Mouse (Mus musculus) hindbrain, embryonic 11.5 days (tissue): ENCODE results near the gene Caskin1. TPM values are rescaled to one million over a fixed set of nuclear protein-coding genes. Genes with fewer than 3 reads are reported as not detected.

Experiments
- ATAC-seq: fragments of 200-750 bp; cut with Nextera tagmentation; 2 replicates; pipeline ENCODE4 v1.8.0; 2017; ENCODE audit warnings: mild to moderate bottlenecking, moderate TSS enrichment, moderate library complexity; ENCODE audit not compliant: low FRiP score
- DNase-seq: peaks from one replicate; pipeline ENCODE4 v3.0.0-alpha.2; 2015; ENCODE audit warnings: low spot score
- H3K27ac ChIP-seq: fragments of 300-500 bp; sonication (generic); 2 replicates; pipeline ENCODE4 v1.5.1; 2014; ENCODE audit warnings: mild to moderate bottlenecking, low read depth, low read length
- H3K27me3 ChIP-seq: fragments of 300-500 bp; sonication (generic); 2 replicates; pipeline ENCODE4 v1.6.1; 2014; ENCODE audit warnings: mild to moderate bottlenecking, low read length, moderate library complexity, mixed read lengths; ENCODE audit not compliant: control insufficient read depth, insufficient read depth
- H3K36me3 ChIP-seq: fragments of 300-500 bp; sonication (generic); 2 replicates; pipeline ENCODE4 v1.6.1; 2014; ENCODE audit warnings: mild to moderate bottlenecking, low read length, moderate library complexity, mixed read lengths; ENCODE audit not compliant: control insufficient read depth, insufficient read depth
- H3K4me1 ChIP-seq: fragments of 300-500 bp; sonication (generic); replicated peaks from 2 replicates; pipeline ENCODE4 v1.6.1; 2014; ENCODE audit warnings: low read length, mixed read lengths; ENCODE audit not compliant: control insufficient read depth, insufficient read depth
- H3K4me2 ChIP-seq: fragments of 300-500 bp; sonication (generic); replicated peaks from 2 replicates; pipeline ENCODE4 v1.6.1; 2014; ENCODE audit warnings: mild to moderate bottlenecking, low read depth, low read length
- H3K4me3 ChIP-seq: fragments of 300-500 bp; sonication (generic); 2 replicates; pipeline ENCODE4 v1.5.1; 2014; ENCODE audit warnings: low read depth, low read length
- H3K9ac ChIP-seq: fragments of 300-500 bp; sonication (generic); 2 replicates; pipeline ENCODE4 v1.6.1; 2014; ENCODE audit warnings: low read depth, low read length
- H3K9me3 ChIP-seq: fragments of 300-500 bp; sonication (generic); 2 replicates; pipeline ENCODE4 v1.6.1; 2016; ENCODE audit warnings: low read length; ENCODE audit not compliant: control insufficient read depth
- WGBS: fragments of 180-500 bp; shearing (Covaris S2); extraction: QIAGEN DNeasy Blood & Tissue Kit; methylation state at CpG from one replicate; pipeline ENCODE4 v1.1.7; 2014; 5-methylcytosine and 5-hydroxymethylcytosine counted together
- polyA plus RNA-seq: library from polyadenylated mRNA; unstranded; fragments of >200 nt; fragmentation: Nextera tagmentation; extraction: Ambion mirVana; gene quantifications from 2 replicates; pipeline ENCODE4 v1.2.1, GENCODE M21; 2014

Caskin1 gene
- polyA plus RNA-seq, 1 experiment from 2014 or later: 9.2 TPM

- 91% methylated on average over 10 of the region's 10 CpGs for WGBS
- peaks cover 6% of the 10 kb centered on the region; the same call in 1 of the 2 replicates for H3K36me3 ChIP-seq
- no peak overlapping the region for H3K9ac ChIP-seq
Observed at GRCm38 (mm10) chr17:24476022-24476776, 12.2 kb upstream of the Caskin1 start.

GRCm38 (mm10) chr17:24477053-24477984, 11.1 kb upstream of the Caskin1 start:
- Histone ChIP-seq H3K4me2 (peak overlapping the region; percentile 40; the same call in 1 of the 2 replicates), H3K27ac (no peak overlapping the region), H3K36me3 (peaks cover 6% of the 10 kb centered on the region; the same call in 1 of the 2 replicates), H3K9me3 (no peaks in the 10 kb centered on the region), H3K4me3 (no peak overlapping the region), H3K9ac (peak overlapping the region; percentile 81; the same call in 1 of the 2 replicates), H3K4me1 (peaks cover 5% of the 10 kb centered on the region), H3K27me3 (no peaks in the 10 kb centered on the region)
- 93% methylated on average over 20 of the region's 20 CpGs for WGBS
- no peak for DNase-seq
- no peak for ATAC-seq

More at GRCm38 (mm10) chr17:24476022-24476776, 12.2 kb upstream of the Caskin1 start:
- H3K9me3 ChIP-seq: no peaks in the 10 kb centered on the region
- ATAC-seq: no peak
- H3K27me3 ChIP-seq: no peaks in the 10 kb centered on the region
- no peak overlapping the region for H3K4me3 ChIP-seq
- H3K27ac ChIP-seq: no peak overlapping the region
- no peak overlapping the region for H3K4me2 ChIP-seq
- peaks cover 12% of the 10 kb centered on the region for H3K4me1 ChIP-seq
- DNase-seq: no peak

- Histone ChIP-seq H3K27ac (no peak overlapping the region), H3K9me3 (no peaks in the 10 kb centered on the region), H3K36me3 (peaks cover 6% of the 10 kb centered on the region; the same call in 1 of the 2 replicates), H3K4me3 (peak overlapping the region; percentile 80), H3K4me1 (0 out of 2 replicates have a peak, but pooled peaks cover 4% of the 10 kb centered on the region), H3K9ac (peak overlapping the region; percentile 81), H3K27me3 (no peaks in the 10 kb centered on the region), H3K4me2 (peak overlapping the region; percentile 40)
- no peak for DNase-seq
- ATAC-seq: peak; percentile 41
- 56% methylated on average over 11 of the region's 11 CpGs for WGBS
Observed at GRCm38 (mm10) chr17:24477985-24478600, 10.3 kb upstream of the Caskin1 start.

GRCm38 (mm10) chr17:24478663-24479380, 9.6 kb upstream of the Caskin1 start, which contains the start of gene Mlst8:
Gene Mlst8, minus strand, starts transcription at chr17:24479078.
- H3K27ac ChIP-seq: peak within 1 kb of the TSS; percentile 95
- peaks cover 6% of the 10 kb centered on the region; the same call in 1 of the 2 replicates for H3K36me3 ChIP-seq
- WGBS: under 1% methylated on average over 48 of the region's 48 CpGs

GRCm38 (mm10) chr17:24479431-24479830, 9.0 kb upstream of the Caskin1 start:
- no peak for ATAC-seq
- H3K4me2 ChIP-seq: peak overlapping the region; percentile 40

More at GRCm38 (mm10) chr17:24478663-24479380, 9.6 kb upstream of the Caskin1 start, which contains the start of gene Mlst8:
- Histone ChIP-seq H3K4me2 (peak within 1 kb of the TSS; percentile 40), H3K9me3 (no peaks in the 10 kb centered on the region), H3K4me1 (0 out of 2 replicates have a peak, but pooled peaks cover 4% of the 10 kb centered on the region), H3K9ac (peak within 1 kb of the TSS; percentile 81), H3K4me3 (peak within 1 kb of the TSS; percentile 80), H3K27me3 (no peaks in the 10 kb centered on the region)
- DNase-seq (peak; percentile 98), ATAC-seq (peak; percentile 93)

GRCm38 (mm10) chr17:24480201-24480826, 8.1 kb upstream of the Caskin1 start:
- 44% methylated on average over 3 of the region's 3 CpGs for WGBS
- ATAC-seq: no peak
- no peak overlapping the region for H3K27ac ChIP-seq

More at GRCm38 (mm10) chr17:24479431-24479830, 9.0 kb upstream of the Caskin1 start:
- no peaks in the 10 kb centered on the region for H3K9me3 ChIP-seq
- H3K27me3 ChIP-seq: no peaks in the 10 kb centered on the region
- H3K9ac ChIP-seq: no peak overlapping the region
- no peak overlapping the region for H3K4me3 ChIP-seq
- DNase-seq: no peak
- peaks cover 6% of the 10 kb centered on the region; the same call in 1 of the 2 replicates for H3K36me3 ChIP-seq
- WGBS: 25% methylated on average over 1 of the region's 1 CpGs
- H3K27ac ChIP-seq: no peak overlapping the region
- 0 out of 2 replicates have a peak, but pooled peaks cover 2% of the 10 kb centered on the region for H3K4me1 ChIP-seq

GRCm38 (mm10) chr17:24481027-24481815, 7.2 kb upstream of the Caskin1 start:
- no peak overlapping the region for H3K9ac ChIP-seq
- no peak overlapping the region for H3K4me2 ChIP-seq
- peaks cover 4% of the 10 kb centered on the region; the same call in 1 of the 2 replicates for H3K36me3 ChIP-seq
- no peak for ATAC-seq
- H3K27me3 ChIP-seq: no peaks in the 10 kb centered on the region
- no peak overlapping the region for H3K27ac ChIP-seq
- H3K4me3 ChIP-seq: no peak overlapping the region
- H3K9me3 ChIP-seq: no peaks in the 10 kb centered on the region
- DNase-seq: no peak
- peaks cover 7% of the 10 kb centered on the region for H3K4me1 ChIP-seq
- 95% methylated on average over 20 of the region's 20 CpGs for WGBS

More at GRCm38 (mm10) chr17:24480201-24480826, 8.1 kb upstream of the Caskin1 start:
- Histone ChIP-seq H3K9me3 (no peaks in the 10 kb centered on the region), H3K27me3 (no peaks in the 10 kb centered on the region), H3K36me3 (peaks cover 6% of the 10 kb centered on the region; the same call in 1 of the 2 replicates), H3K4me2 (no peak overlapping the region), H3K9ac (no peak overlapping the region), H3K4me3 (no peak overlapping the region), H3K4me1 (peaks cover 4% of the 10 kb centered on the region)
- DNase-seq: no peak
